Mouse (Mus musculus) lung, postnatal 14 days (tissue): ENCODE results near the gene Vps13d.
A peak's percentile ranks its signal among the peaks of the same experiment; 100 is the strongest.

ENCODE experiments used
- DNase-seq: peaks from one replicate; pipeline ENCODE4 v3.0.0; 2021

The Vps13d gene

DNA sequence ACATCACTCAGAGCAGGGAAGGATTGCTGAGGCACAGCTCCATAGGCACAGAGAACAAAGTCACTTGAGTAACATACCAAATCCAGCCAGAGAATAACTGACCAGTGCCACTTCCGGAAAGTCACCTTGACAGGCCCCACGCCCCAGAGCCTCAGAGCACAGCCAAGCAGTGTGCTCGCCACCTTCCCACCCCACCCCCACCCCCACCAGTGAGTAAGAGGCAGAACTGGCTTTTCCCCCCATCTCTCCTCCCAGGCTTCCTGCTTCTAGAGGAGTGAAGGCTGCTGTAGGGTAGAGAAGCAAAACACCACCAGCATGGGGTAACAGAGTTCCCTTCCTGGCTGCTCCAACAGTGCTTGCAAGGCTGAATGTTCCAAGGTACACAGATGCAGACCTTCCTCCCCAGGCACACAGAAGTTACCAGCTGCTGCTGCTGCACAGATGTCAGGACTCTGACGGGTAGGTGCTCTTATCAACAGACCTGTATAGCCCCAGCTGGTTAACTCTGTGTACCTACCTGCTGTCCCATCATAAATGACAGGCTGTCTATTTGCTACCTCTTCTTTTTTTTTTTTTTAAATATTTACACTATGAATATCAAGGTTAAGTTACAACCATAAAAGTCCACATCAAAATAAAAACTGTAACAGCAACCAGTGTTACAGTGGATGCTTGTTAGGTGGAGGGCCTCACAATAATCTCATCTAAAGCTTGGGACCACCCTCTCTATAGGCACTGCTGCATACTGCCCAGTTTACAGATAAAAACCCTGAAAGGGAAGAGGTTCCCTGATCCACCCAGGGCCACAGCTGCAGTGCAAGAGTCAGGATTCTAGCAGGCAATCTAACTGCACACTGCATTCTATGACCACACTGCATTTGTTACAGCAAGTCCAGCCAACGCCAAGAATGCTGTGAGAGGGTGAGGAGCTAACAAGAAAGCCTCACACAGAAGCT is 47.5 kb downstream of the Vps13d start:
- DNase-seq = no peak

DNA sequence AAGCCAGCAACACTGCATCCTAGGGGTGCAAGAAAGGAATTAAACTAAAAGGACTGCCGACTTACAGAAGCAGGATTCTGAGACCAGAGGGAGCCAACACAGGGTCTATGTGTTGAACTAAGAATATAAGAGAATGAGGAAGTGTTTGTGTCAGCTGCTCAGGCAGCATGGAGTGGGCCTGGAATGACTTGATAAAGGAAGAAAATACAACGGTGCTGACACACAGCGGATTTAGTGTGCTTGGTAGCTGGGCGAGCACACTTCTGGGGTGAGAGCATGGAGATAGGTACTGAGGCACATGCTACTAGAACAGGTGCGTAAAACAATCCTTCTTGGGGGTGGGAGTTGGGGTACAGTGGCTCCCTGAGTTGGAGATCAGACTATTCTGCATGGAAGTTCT is 51.3 kb downstream of the Vps13d start:
- no peak for DNase-seq

DNA sequence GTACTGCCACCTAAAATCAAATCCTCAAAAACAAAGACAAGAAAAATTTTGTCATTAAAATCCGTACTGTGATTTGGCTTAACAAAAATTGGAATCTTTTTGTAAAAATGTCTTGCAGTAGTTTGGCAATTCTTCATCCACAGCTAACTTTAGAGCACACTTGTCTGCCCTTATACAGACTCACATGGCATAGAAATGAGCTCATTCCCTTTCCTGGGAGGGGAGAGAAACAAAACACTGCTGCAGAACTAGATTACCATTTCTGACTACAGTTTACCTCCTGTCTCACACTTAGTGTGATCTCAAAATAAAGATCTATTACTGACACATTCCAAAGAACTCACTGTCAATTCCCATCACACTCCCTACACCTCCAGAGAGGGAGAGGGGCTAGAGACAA is 58.1 kb downstream of the Vps13d start:
- DNase-seq = no peak

DNA sequence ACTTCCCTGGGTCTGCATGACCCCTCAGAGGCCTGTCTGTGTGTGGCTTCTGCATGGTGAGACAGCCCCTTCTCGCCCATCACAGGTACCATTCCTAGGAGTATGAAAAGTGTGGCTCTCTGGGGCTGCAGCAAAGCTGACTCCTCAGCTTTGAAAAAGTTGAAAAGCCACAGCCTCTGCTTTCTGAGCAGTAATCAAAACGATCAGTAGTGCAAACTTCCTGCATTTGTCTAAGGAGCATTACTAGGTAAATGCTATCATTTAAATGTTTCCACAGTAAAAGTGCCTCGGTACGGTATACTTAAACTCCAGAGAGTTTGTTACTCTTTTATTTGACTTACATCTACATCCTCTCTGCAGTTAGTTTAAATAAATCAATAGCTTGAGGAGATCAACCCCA is 59.3 kb downstream of the Vps13d start:
- no peak for DNase-seq

DNA sequence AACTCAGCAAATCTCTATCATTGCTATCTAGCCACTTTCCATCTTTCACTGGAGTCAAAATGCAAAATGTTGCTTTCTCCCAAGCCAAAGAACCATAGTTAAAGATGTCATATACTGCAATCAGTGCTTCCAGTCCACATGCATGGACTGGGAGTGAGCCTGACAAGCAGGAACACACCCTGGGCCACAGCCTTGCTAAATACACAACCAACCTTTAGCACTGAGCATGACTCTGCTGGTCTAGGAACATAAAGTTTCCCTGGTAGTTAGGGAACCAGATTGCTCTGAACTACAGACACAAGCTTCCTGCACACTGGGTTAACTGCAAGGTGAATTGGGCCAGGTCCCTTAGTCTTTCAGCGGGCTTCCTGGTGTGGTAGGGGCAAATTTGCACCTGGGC is 64.0 kb downstream of the Vps13d start:
- DNase-seq = no peak

DNA sequence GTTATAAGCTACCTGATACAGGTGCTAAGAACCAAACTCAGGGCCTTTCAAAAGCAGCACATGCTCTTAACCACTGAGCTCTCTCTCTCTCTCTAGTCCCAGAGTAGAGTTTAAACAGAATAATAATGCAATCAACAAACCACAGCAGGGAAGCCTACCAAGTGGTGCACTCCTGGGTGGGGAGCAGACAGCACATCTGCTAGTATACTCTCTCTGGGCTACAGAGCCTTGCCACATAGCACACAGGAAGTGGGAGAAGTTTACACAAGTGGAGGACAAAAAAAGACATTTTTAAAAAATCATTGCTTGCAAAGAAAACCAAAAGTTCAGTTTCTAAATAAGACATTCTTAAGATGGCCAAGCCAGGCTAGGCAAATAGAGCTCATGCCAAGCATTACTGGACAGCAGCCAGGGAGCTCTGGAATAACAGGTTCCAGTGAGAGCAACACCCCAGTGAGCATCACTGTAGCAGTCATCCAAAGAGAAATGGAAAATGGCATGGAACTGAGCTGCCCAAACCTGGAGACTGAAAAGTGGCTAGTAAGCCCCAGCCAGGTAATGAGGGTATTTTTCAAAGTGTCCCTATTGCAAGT is 64.8 kb downstream of the Vps13d start:
- peak; percentile 82 for DNase-seq

DNA sequence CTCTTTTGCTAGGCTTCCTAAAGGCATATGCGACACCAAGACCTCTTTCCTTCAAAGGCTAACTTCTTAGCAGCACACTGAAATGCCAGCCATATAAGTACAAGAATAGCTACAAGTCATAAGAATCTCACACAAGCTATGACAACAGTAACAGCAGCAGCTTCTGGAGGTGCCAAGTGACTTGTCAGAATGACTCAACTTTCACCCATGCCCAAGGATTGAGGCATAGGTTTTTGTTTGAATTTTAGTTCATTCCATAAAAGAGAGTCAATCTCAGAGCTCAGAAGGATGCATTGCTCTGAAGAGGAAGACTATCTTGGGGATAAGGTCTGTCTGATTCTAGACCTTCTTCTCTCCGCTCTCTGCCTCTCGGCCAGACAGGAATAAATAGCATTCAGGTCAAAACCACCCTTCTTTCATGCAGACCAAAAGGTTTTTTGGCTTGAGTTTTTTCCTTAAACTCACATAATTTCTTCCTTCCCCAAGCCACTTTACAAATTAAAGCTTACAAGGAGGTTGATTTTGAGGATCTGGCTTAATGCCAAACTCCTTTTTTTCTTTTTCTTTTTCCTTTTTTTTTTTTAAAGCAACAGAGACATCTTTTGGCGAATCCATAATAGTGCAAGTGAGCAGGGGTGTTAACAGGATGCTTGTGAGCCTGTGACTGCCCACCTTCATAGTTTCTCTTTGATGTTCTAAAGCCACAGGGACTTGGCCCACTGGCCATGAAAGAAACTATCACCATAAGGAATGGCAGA is 69.2 kb downstream of the Vps13d start:
- DNase-seq = no peak

DNA sequence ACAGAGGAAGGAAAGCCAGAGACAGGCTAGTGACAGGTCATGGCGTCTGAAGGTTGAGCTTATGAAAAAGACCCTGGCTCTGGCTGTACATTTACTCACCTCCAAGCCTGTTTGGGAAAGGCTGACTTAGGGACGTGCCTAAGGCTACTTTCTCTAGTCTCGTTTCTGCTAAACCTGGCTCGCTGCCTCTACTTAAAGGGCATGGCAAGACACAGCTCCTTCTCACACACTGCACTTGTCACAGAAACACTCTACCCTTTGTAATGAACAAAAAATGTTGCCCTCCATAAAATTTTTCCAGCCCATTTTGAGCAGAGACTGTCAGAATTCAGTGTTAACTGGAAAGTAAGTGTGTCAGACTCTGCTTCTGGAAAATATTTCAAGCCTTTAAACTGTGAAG is 70.4 kb downstream of the Vps13d start:
- DNase-seq = no peak

DNA sequence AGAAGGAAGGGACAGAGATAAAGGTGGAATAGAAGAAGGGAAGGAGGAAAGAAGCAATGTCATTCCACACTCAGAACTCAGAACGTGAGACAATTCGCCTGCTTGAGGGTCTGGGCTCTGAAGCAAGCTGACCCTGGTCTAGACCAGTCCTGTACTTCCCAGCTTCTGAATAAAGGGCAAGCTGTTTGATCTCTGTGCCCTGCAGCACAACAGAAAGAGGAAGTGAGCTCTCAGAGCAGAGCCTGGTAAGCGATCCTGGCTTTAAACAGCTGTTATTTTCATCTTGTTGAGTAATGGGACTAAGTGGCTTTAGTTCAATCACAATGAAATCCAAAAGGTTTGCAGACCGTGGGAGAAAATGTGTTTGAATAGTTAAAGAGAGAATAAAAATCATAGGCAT is 83.2 kb downstream of the Vps13d start:
- no peak for DNase-seq

DNA sequence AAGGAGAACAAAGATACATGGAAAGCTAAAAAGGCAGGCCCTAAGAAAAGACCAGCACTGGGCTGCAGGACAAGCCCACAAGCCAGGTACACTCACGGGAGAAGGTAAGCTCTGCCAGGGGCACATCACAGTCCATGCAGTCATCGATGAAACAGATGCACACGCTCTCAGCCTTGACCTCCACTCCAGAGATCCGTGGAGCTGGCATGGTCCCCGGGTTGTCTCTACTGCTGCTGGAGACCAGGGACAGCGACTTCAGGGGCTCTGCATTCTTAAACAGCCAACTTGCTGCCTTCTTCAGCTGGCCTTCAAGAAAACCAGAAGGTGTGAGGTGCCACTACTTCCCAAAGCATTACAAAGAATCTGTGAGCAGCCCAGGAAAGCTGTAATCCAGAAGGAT is 84.1 kb downstream of the Vps13d start:
- no peak for DNase-seq

DNA sequence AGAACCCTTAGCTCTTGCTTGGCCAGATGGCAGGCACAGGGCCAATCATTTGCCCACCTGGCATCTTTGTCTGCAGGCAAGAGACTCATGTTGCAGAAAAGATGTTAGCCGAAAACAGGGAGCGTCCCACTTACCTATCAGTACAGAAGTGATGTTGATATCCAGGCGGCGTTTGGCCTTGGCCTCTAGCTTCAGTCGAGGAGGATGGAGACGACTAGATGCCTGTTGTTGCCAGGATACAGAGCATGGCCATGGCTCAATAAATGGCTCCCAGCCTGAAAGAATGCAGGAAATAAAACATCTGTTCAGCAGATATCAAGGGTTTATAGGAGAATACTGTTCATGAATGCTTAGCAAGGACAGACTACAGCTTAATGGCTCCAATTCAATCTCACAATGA is 88.0 kb downstream of the Vps13d start:
- no peak for DNase-seq

DNA sequence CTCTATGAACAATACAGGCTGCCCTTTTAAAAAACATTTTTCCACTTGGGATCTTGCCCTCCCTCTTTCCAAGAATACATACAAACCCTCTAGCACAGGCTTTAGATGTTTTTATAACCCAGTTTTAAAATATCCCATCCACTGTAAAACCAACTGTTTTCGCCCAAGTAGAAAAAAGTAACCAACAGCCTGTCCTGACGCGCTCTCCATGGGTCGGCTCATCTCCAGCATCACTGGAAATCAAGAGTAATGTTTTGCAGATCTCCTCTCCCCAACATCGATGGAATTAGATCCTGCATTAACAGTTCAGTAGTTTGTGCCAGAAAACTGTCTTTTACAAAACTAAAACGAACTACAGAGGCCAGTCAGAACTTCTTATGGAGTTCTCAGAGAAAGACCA is 89.5 kb downstream of the Vps13d start:
- no peak for DNase-seq

DNA sequence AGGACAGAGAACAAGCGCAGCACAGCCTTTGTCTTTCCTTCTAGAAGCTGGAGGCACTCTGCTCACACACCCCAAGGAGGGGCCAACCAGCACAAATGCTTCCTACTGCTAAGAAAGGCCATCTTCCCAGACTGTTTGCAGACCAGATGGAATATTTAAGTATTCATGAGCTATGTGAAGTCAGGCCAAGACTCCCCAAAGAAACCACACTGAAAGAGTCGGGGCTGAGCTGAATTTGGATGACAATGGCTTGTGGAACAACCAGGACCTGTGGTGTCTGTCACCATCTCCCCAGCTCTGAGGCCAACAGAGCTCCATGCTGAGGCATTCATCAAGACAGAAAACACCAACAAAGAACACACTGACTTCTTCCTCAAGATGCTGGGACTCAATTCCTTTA is 89.9 kb downstream of the Vps13d start:
- no peak for DNase-seq

DNA sequence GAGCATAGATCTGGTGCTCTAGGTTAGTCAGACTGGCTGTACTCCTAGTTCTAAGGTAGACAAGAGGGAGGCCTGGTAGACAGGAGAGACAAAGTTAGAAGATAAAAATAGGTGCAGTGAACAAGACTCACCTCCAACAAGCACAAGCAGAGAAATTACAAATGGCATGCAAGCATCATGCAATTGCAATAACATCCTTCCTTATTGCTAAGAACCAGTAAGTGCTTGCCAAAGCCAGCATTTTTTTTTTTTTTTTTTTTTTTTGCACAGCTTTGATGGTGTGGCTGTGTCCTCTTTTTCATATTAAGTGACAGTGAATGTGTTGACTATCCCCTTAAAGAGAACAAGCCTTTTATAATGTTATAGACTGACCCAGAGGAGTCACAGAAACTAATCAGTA is 91.2 kb downstream of the Vps13d start:
- no peak for DNase-seq

DNA sequence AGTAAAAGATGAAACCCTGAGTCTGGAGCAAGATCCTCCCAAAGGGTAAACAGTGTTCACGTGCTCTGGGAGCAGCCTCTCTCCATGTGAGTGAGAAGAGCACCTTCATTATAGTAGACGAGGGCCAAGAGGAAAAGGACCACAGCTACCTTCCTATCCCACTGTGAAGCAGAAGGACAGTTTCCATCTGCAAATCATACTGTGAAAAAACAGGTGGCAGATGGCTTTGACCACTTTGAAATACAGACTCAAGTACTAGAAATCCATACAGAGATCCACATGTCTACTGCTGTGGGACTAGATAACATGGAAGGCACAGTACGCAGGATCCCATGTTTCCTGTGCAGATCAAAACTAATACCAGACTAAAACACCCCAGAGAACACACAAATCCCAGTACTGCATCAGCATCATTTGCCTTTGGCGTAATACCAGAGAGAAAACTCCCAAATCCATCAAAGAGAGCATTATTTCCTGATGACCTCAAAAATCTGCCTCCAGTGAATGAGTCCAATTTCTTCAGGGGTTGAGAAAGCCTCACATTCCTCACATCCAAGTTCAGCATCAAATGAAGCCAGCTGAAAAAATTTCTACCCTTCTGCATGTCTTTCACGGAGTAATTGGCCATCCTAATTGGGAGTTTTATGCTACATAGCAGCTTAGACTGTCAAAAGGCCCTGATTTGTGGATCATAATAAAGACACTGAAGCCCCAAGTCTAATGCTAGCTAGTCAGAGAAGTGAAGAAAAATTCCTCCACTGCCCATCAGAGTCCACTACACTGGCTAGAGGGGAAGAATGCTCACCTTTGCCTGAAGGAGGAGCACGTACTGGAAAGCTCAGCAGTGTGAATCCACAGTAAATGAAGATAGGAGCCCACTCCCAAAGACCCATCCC is 92.7 kb downstream of the Vps13d start:
- no peak for DNase-seq

DNA sequence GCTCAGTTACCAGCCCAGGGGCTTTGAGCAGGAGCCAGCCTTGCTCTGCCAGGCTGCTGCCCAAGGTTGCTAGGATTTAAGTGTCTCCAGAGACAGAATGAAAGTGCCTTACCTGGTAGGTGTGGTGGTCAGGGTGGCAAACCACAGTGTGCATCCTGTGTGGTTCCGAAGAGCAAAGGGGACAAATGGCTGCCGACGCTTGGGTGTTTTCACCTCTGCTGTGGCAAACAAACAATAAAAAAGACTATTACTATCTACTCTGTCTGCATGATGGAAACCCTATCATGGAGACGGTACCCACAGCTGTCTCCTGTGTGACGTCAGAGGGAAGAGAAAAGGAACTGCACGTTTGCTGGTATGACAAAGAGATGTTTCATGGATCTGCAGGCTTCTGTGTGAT is 95.0 kb downstream of the Vps13d start:
- DNase-seq = no peak

DNA sequence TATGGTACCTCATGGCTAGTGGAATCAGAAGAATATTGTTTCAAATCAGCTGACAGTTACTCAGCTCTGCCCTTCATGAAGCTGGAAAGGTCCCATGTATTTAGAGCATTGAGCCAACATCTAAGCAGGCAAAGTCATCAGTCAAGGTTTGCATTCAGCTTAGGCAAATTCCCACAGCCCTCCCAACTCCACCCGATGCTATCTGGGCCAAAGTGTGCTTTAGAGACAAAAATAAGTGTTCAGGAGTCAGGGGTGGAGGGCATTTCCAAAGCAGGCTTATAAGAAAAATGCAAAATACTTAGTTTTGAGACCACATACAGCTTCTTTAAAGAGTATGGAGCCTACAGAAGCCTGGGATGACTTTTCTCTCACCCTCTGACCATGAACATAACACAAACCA is 95.5 kb downstream of the Vps13d start:
- no peak for DNase-seq

DNA sequence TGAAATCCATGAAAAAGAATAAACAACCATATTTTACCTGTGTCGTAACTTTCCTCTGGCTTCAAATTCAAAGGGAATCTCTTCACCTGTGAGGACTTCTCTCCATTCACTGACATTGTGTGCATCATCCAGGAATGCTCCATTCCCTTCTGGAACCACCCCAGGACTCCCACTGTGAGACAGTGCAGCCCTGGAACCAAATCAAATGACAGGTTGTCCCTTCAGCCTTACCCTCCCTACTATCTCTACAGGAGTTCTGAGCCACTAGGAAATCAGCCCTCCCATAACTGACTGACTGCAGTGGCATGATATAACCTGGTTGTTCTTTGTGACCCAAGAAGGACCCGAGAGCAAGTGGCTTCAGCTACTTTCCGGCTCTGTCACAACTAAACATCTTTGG is 96.8 kb downstream of the Vps13d start:
- no peak for DNase-seq

DNA sequence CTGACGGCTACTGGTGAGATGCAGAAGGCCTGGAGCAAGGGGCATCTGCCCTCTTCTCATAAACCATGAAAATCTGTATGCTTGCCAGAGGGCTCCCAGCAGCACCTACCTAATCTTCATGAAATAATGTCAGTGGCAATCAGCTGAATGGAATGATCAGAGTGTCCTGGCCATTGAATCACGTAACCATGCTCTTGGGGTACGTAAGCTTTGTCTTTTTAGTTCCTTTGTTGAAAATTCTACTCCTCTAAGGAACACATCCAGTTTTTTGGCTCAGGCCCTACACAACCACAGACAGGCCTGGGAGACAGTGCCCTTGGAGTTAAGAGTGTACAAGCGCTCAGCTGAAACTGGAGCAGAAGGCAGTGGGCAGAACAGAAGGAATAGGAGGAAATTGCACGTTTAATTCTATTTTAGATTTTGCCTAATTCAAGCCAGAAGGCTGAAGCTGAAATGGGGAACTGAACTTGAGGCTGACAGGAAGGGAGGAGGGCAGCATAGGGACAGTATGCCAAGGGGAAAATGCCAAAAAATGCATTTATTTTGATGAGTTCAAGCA is 98.2 kb downstream of the Vps13d start:
- no peak for DNase-seq

DNA sequence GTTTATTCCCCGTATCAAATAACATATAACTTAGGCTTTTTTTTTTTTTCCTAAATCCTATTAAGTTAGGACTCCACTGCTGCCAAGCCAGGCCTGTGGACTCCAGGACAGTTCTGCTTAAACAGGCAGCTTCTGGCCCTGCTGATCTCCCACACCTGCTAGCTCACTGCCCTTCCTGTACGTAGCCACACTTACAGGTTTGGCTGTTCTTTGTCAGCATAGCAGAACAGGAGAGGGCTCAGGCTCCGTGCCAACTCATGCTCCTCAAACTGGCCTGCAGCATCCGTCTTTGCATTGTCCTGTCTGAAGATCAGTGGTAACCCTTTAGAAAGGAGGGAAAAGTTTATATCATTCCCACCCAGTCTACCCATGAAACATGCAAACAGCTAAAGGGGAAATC is 108.3 kb downstream of the Vps13d start:
- no peak for DNase-seq

DNA sequence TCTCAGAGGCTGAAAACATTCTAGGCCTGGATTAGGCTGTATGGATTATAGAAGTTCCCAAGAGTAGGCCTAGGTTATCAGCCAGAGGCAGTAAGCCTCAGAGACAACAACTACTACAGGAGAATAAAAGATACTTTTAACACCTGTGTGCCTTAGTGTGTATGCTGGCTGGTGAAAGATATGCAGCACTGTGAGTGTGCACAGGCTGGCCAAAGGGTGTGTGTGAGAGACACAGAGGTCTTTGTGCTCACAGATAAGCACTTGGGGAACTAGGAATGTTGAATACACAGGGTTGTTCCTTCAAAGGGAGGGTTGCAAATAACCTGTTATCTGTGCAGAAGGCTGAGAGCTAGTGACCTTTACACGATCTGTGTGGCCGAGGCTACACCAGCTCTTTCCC is 115.5 kb downstream of the Vps13d start:
- DNase-seq = no peak

DNA sequence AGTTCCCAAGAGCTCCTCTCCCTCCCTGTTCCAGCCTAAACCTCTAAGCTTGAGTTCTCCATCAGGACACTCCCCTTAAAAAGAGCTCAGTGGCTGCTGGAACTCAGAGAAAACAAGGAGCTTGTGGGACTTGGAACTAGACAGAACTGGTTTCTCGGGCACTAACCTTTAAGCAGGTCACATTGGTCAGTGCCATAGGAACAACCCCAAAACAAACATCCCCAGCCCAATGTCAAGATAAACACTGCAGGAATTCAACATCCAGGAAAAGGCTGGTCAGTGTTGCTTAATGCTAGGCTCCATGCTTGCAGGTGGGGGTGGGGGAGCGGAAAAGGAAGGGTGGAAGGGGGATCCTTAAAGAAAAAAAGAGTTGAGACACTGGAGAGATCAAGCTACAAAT is 120.5 kb downstream of the Vps13d start:
- no peak for DNase-seq

DNA sequence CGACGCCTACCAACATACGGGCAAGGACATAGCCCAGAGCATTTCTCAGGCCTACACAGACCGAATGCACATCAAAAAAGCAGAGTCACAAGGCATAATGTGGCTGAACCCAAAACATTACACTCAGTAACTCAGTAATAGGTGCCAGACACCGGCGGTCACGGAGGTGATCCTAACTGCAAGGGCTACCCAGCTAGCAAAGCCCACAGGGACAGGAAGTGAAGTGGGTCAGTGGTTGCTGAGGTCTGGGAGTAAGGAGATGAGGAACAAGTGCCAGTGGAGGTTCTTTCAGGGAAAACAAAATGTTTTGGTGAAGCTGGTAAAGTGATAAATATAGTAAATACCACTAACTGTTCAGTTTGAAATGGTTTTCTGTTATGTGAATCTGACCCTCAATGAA is 121.1 kb downstream of the Vps13d start:
- no peak for DNase-seq
